Mouse (Mus musculus) lung, embryonic 14.5 days (tissue): Measurements from ENCODE around the gene Zdhhc8. TPM values are rescaled to one million over a fixed set of nuclear protein-coding genes. Genes with fewer than 3 reads are reported as not detected.

Experiments used
- ATAC-seq: fragments of 200-750 bp; cut with Nextera tagmentation; 2 replicates; pipeline ENCODE4 v1.8.0; 2017; ENCODE audit warnings: mild to moderate bottlenecking, moderate TSS enrichment, moderate library complexity; ENCODE audit not compliant: insufficient read depth
- DNase-seq: peaks from one replicate; pipeline ENCODE4 v3.0.0-alpha.2; 2015
- H3K27ac ChIP-seq: fragments of 300-500 bp; sonication (generic); 2 replicates; pipeline ENCODE4 v1.5.1; 2014; ENCODE audit warnings: low read depth, mild to moderate bottlenecking, moderate library complexity
- H3K27me3 ChIP-seq: fragments of 300-500 bp; sonication (generic); 2 replicates; pipeline ENCODE4 v1.6.1; 2014; ENCODE audit warnings: low read length, control low read depth; ENCODE audit not compliant: insufficient read depth
- H3K36me3 ChIP-seq: fragments of 300-500 bp; sonication (generic); 2 replicates; pipeline ENCODE4 v1.6.1; 2014; ENCODE audit warnings: control low read depth; ENCODE audit not compliant: insufficient read depth
- H3K4me1 ChIP-seq: fragments of 300-500 bp; sonication (generic); 2 replicates; pipeline ENCODE4 v1.6.1; 2014; ENCODE audit warnings: antibody characterized with exemption, control low read depth; ENCODE audit not compliant: insufficient read depth
- H3K4me2 ChIP-seq: fragments of 300-500 bp; sonication (generic); 2 replicates; pipeline ENCODE4 v1.6.1; 2014; ENCODE audit warnings: mild to moderate bottlenecking
- H3K4me3 ChIP-seq: fragments of 300-500 bp; sonication (generic); 2 replicates; pipeline ENCODE4 v1.5.1; 2014; ENCODE audit warnings: low read depth, low read length
- H3K9ac ChIP-seq: fragments of 300-500 bp; sonication (generic); 2 replicates; pipeline ENCODE4 v1.6.1; 2014
- H3K9me3 ChIP-seq: fragments of 300-500 bp; sonication (generic); 2 replicates; pipeline ENCODE4 v1.6.1; 2016; ENCODE audit warnings: low read depth, low read length, control low read depth
- CTCF ChIP-seq: IDR thresholded peaks from 2 replicates; pipeline ENCODE4 v1.5.1; 2016; ENCODE audit warnings: antibody characterized with exemption, low read depth
- WGBS: fragments of 180-500 bp; shearing (Covaris S2); extraction: QIAGEN DNeasy Blood & Tissue Kit; methylation state at CpG from one replicate; pipeline ENCODE4 v1.1.7; 2014; 5-methylcytosine and 5-hydroxymethylcytosine counted together
- microRNA counts: library from miRNA; unstranded; fragments of <30 nt; microRNA quantifications from one replicate; lab custom pipeline; 2016
- microRNA-seq: library from miRNA; unstranded; fragments of <30 nt; microRNA quantifications from one replicate; pipeline ENCODE4, GENCODE M21; 2016; ENCODE audit warnings: borderline number of aligned reads
- polyA plus RNA-seq: library from polyadenylated mRNA; unstranded; fragments of >200 nt; fragmentation: Nextera tagmentation; extraction: Ambion mirVana; gene quantifications from 2 replicates; pipeline ENCODE4 v1.2.1, GENCODE M21; 2014

Zdhhc8 gene
- polyA plus RNA-seq, 1 experiment from 2014 or later = 23.8 TPM

- no peaks in the 10 kb centered on the region for H3K36me3 ChIP-seq
- H3K27ac ChIP-seq = no peak overlapping the region
- 80% methylated on average over 11 of the region's 11 CpGs for WGBS
- no peak overlapping the region for H3K4me3 ChIP-seq
- ATAC-seq (no peak), DNase-seq (no peak)
- no peak for TF ChIP-seq CTCF
- H3K4me2 ChIP-seq = no peak overlapping the region
- H3K27me3 ChIP-seq = no peaks in the 10 kb centered on the region
- H3K9me3 ChIP-seq = no peaks in the 10 kb centered on the region
- H3K9ac ChIP-seq = no peak overlapping the region
- H3K4me1 ChIP-seq = no peaks in the 10 kb centered on the region; the same call in 1 of the 2 replicates
These were observed 61.1 kb downstream of the Zdhhc8 start for GRCm38 (mm10) chr16:18173788-18174187.

- Histone ChIP-seq H3K27me3 (no peaks in the 10 kb centered on the region), H3K36me3 (no peaks in the 10 kb centered on the region), H3K4me2 (no peak overlapping the region), H3K9me3 (no peaks in the 10 kb centered on the region), H3K27ac (no peak overlapping the region), H3K4me1 (no peaks in the 10 kb centered on the region; the same call in 1 of the 2 replicates), H3K9ac (no peak overlapping the region), H3K4me3 (no peak overlapping the region)
- no peak for ATAC-seq
- no peak for TF ChIP-seq CTCF
- 64% methylated on average over 9 of the region's 9 CpGs for WGBS
- DNase-seq = no peak
These were observed 61.7 kb downstream of the Zdhhc8 start for GRCm38 (mm10) chr16:18173231-18173630.

GRCm38 (mm10) chr16:18172266-18172855 is 62.6 kb downstream of the Zdhhc8 start:
- DNase-seq (peak; percentile 88), ATAC-seq (no peak)

More at GRCm38 (mm10) chr16:18172266-18172855, 62.6 kb downstream of the Zdhhc8 start:
- no peaks in the 10 kb centered on the region for H3K36me3 ChIP-seq
- peak; percentile 99 for TF ChIP-seq CTCF
- no peak overlapping the region for H3K9ac ChIP-seq
- no peak overlapping the region for H3K4me2 ChIP-seq
- WGBS = 8% methylated on average over 7 of the region's 7 CpGs
- no peaks in the 10 kb centered on the region for H3K27me3 ChIP-seq
- H3K27ac ChIP-seq = no peak overlapping the region
- no peak overlapping the region for H3K4me3 ChIP-seq
- no peaks in the 10 kb centered on the region for H3K9me3 ChIP-seq
- no peaks in the 10 kb centered on the region; the same call in 1 of the 2 replicates for H3K4me1 ChIP-seq

MicroRNAs within 50 kb of the gene (microRNA counts, 519-probe panel; counts per million panel counts)
- 2,095 counts per million, percentile 25 among the panel's probes with 10 or more counts for microRNA mmu-miR-1306 (lab: Ali Mortazavi, UCI)

Small RNA genes within 50 kb of the gene (microRNA-seq; reads per million reads assigned to microRNA genes)
- gene Gm24572 (3.3 reads per million, percentile 10 among the genes with 10 or more reads in this experiment), gene Mir1306 (295 reads per million, percentile 61 among the genes with 10 or more reads in this experiment)

Other genes with a start within 250 kb of the Zdhhc8 start
- 93.8 and 97.3 TPM in 2 replicates for gene Dgcr6, start 182.3 kb downstream of the Zdhhc8 start, polyA plus RNA-seq
- gene Prodh, start 144.9 kb downstream of the Zdhhc8 start, polyA plus RNA-seq = 14.8 and 17.5 TPM in 2 replicates
- gene Rtn4r, start 107.5 kb downstream of the Zdhhc8 start, polyA plus RNA-seq = 1.3 and 1.7 TPM in 2 replicates
- gene Ccdc188, start 17.3 kb downstream of the Zdhhc8 start, polyA plus RNA-seq = not detected in 2 replicates
- 74.1 and 81.3 TPM in 2 replicates for gene Trmt2a, start 13.5 kb upstream of the Zdhhc8 start, polyA plus RNA-seq
- 776 and 804 TPM in 2 replicates for gene Ranbp1, start 13.6 kb upstream of the Zdhhc8 start, polyA plus RNA-seq
- gene Gm49776, start 23.2 kb upstream of the Zdhhc8 start, polyA plus RNA-seq = 1.5 and 2.5 TPM in 2 replicates
- gene Dgcr8, start 54.1 kb upstream of the Zdhhc8 start, polyA plus RNA-seq = 42.2 and 44.4 TPM in 2 replicates
- 23.6 and 27.2 TPM in 2 replicates for gene Tango2, start 113.0 kb upstream of the Zdhhc8 start, polyA plus RNA-seq
- 25.7 and 30.8 TPM in 2 replicates for gene Arvcf, start 113.0 kb upstream of the Zdhhc8 start, polyA plus RNA-seq
- gene Txnrd2, start 191.2 kb upstream of the Zdhhc8 start, polyA plus RNA-seq = 18.7 and 21.5 TPM in 2 replicates
- gene Comt, start 191.7 kb upstream of the Zdhhc8 start, polyA plus RNA-seq = 89.4 and 97.0 TPM in 2 replicates